Mouse (Mus musculus) E14TG2a.4 (cell line): Measurements from ENCODE around the gene Foxp1.

Experiments
- H3K27me3 ChIP-seq: 2 replicates; pipeline ENCODE4 v1.6.1; 2014; ENCODE audit warnings: low read length, control low read depth; ENCODE audit not compliant: insufficient read depth
- H3K36me3 ChIP-seq: 2 replicates; pipeline ENCODE4 v1.6.1; 2014; ENCODE audit warnings: low read length, control low read depth; ENCODE audit not compliant: insufficient read depth
- H3K4me1 ChIP-seq: replicated peaks from 2 replicates; pipeline ENCODE4 v1.6.1; 2014; ENCODE audit warnings: low read depth, low read length, control low read depth
- H3K4me3 ChIP-seq: replicated peaks from 2 replicates; pipeline ENCODE4 v1.5.1; 2014; ENCODE audit warnings: mild to moderate bottlenecking, low read length
- H3K9me3 ChIP-seq: 2 replicates; pipeline ENCODE4 v1.6.1; 2014; ENCODE audit warnings: low read length, control low read depth
- CTCF ChIP-seq: conservative IDR thresholded peaks from 2 replicates; pipeline ENCODE4 v1.5.1; 2014; ENCODE audit warnings: low read length
- NANOG ChIP-seq: IDR thresholded peaks from 2 replicates; pipeline ENCODE4 v1.6.1; 2014; ENCODE audit warnings: borderline replicate concordance, low read length, mixed read lengths
- POU5F1 ChIP-seq: IDR thresholded peaks from 2 replicates; pipeline ENCODE4 v1.6.1; 2014; ENCODE audit warnings: low read length, borderline replicate concordance

Gene Foxp1

GRCm38 (mm10) chr6:99186569-99186968 is 336.0 kb downstream of the Foxp1 start:
- H3K9me3 ChIP-seq: no peaks in the 10 kb centered on the region
- no peaks in the 10 kb centered on the region; the same call in 1 of the 2 replicates for H3K27me3 ChIP-seq
- TF ChIP-seq POU5F1: no peak
- H3K36me3 ChIP-seq: no peaks in the 10 kb centered on the region
- H3K4me3 ChIP-seq: no peak overlapping the region
- 0 out of 2 replicates have a peak, but pooled peaks cover 6% of the 10 kb centered on the region for H3K4me1 ChIP-seq

- Histone ChIP-seq H3K4me1 (0 out of 2 replicates have a peak, but pooled peaks cover 6% of the 10 kb centered on the region), H3K4me3 (no peak overlapping the region), H3K27me3 (no peaks in the 10 kb centered on the region), H3K9me3 (no peaks in the 10 kb centered on the region), H3K36me3 (no peaks in the 10 kb centered on the region)
- no peak for TF ChIP-seq CTCF
- TF ChIP-seq NANOG: no peak
- no peak for TF ChIP-seq POU5F1
Observed at GRCm38 (mm10) chr6:99185797-99186196, 336.7 kb downstream of the Foxp1 start.

DNA sequence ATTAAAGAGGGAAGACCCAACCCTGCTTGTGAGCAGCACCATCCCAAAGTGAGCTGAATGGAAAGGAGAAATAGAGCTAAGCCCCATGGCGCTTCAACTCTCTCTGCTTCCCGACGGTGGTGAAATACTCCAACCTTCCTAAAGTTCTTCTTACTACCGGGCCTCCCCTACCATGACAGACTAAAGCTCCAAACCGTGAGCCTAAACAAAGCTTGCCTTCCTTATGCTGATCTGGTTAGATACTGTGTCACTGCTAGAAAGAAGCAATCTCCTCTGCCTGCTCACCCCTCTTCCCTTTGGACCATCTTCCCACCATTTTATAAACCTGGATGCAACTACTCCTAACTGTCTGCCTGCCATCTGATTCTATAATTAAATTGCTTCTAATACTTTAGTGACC is 338.5 kb downstream of the Foxp1 start:
- Histone ChIP-seq H3K4me3 (no peak overlapping the region), H3K36me3 (no peaks in the 10 kb centered on the region), H3K9me3 (no peaks in the 10 kb centered on the region), H3K4me1 (no peaks in the 10 kb centered on the region), H3K27me3 (no peaks in the 10 kb centered on the region)
- TF ChIP-seq NANOG: no peak
- TF ChIP-seq POU5F1: no peak
- TF ChIP-seq CTCF: no peak

GRCm38 (mm10) chr6:99182777-99183176 is 339.7 kb downstream of the Foxp1 start:
- TF ChIP-seq CTCF (no peak), NANOG (no peak), POU5F1 (no peak)
- Histone ChIP-seq H3K36me3 (no peaks in the 10 kb centered on the region), H3K9me3 (no peaks in the 10 kb centered on the region), H3K4me3 (no peak overlapping the region), H3K27me3 (no peaks in the 10 kb centered on the region), H3K4me1 (no peaks in the 10 kb centered on the region)

DNA sequence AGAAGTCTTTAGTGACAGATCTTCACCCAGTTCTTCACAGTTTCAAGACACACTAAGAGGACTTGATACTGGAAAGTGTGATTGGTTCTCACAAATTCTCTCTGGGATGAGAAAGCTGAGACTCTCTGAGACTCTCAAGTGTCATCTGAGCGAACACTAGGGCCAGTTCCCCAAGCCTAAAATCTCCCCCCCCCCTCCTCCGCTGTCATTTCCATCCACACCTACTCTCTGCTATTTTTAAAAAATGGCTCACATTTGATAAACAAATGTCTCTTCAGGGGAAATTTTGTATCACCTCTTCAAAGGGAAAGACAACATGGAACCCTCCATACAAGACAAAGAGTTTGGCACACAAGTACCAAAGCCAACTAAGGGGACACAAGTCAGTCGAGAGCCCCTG is 346.3 kb downstream of the Foxp1 start:
- H3K4me1 ChIP-seq: no peaks in the 10 kb centered on the region
- no peaks in the 10 kb centered on the region for H3K9me3 ChIP-seq
- no peaks in the 10 kb centered on the region for H3K27me3 ChIP-seq
- H3K36me3 ChIP-seq: no peaks in the 10 kb centered on the region
- no peak overlapping the region for H3K4me3 ChIP-seq
- TF ChIP-seq POU5F1 (no peak), NANOG (no peak), CTCF (no peak)

DNA sequence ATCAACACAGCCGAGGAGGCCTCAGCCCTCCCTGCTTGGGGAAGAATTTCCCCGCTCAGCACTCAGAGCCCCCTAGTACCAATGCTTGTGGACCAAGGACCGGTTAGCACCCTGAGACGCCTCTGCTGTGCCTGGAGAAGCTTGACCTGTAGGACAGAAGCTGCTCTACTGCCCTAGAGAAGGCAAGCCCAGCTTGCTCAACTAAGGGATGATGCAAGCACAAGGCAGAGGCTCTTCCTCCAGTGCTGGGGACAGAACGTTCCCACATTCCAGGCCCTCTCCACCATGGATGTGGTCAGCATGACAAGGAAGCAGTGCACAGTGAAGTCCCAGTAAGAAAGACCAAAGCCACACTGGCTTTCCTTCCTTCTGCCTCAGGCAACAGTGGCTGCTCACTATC is 347.1 kb downstream of the Foxp1 start:
- TF ChIP-seq POU5F1 (no peak), CTCF (no peak), NANOG (no peak)
- H3K27me3 ChIP-seq: no peaks in the 10 kb centered on the region
- H3K4me3 ChIP-seq: no peak overlapping the region
- no peaks in the 10 kb centered on the region for H3K4me1 ChIP-seq
- H3K36me3 ChIP-seq: no peaks in the 10 kb centered on the region
- no peaks in the 10 kb centered on the region for H3K9me3 ChIP-seq

GRCm38 (mm10) chr6:99173902-99174210 is 348.7 kb downstream of the Foxp1 start:
- Histone ChIP-seq H3K27me3 (no peaks in the 10 kb centered on the region), H3K4me1 (no peaks in the 10 kb centered on the region; the same call in 1 of the 2 replicates), H3K9me3 (no peaks in the 10 kb centered on the region), H3K4me3 (no peak overlapping the region), H3K36me3 (no peaks in the 10 kb centered on the region)
- no peak for TF ChIP-seq POU5F1
- no peak for TF ChIP-seq NANOG
- TF ChIP-seq CTCF: no peak

DNA sequence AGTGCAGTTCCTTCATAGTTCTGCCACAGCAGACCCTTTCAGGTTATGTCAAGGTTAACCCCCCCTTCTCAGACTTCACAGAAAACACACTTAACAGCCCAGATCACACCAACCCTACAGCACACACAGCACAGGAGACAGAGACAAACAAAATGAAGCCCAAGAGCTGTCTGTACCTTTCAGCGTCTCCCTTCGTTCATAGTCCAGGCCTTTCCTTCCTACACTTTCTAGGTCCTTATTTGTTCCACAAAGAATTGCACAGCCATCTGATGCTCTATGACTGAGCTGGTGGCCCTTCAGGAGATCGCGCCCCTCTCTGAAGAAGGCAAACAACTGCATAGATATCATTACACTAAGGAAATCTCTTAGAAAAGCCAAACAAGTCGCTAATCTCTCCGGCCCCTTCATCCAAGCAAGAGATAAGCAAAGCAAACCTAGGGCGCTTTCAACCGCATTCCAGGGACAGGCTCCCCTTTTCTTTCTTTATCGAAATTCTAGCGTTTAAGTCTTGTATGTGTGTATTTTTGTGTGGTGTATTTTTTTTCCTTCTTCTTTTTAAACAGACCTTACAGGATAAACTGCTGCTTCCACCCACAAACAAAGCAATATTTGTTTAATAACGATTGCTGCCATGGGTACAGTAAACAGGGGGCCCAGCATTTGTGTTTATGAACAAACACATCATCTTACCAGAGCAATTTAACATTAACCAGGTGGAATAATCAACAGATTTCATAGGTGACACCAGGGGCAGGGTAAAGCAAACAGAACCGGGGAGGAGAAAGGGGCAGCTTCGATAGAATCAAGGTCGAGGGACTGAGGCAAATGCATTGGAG is 349.2 kb downstream of the Foxp1 start:
- Histone ChIP-seq H3K4me3 (no peak overlapping the region), H3K27me3 (no peaks in the 10 kb centered on the region), H3K36me3 (no peaks in the 10 kb centered on the region), H3K4me1 (no peaks in the 10 kb centered on the region; the same call in 1 of the 2 replicates), H3K9me3 (no peaks in the 10 kb centered on the region)
- TF ChIP-seq CTCF (no peak), POU5F1 (no peak), NANOG (no peak)

- H3K4me1 ChIP-seq: no peaks in the 10 kb centered on the region; the same call in 1 of the 2 replicates
- no peaks in the 10 kb centered on the region for H3K9me3 ChIP-seq
- no peak overlapping the region for H3K4me3 ChIP-seq
- TF ChIP-seq CTCF: no peak
- TF ChIP-seq POU5F1: no peak
- H3K27me3 ChIP-seq: no peaks in the 10 kb centered on the region
- H3K36me3 ChIP-seq: no peaks in the 10 kb centered on the region
Observed at GRCm38 (mm10) chr6:99172589-99172986, 349.9 kb downstream of the Foxp1 start.
